Mouse (Mus musculus) hindbrain, embryonic 15.5 days (tissue): Measurements from ENCODE around the gene Ptpdc1. TPM values are rescaled to one million over a fixed set of nuclear protein-coding genes. Genes with fewer than 3 reads are reported as not detected.

Experiments used
- ATAC-seq: fragments of 200-750 bp; cut with Nextera tagmentation; 2 replicates; pipeline ENCODE4 v1.8.0; 2017; ENCODE audit warnings: low read depth, moderate number of reproducible peaks, moderate TSS enrichment; ENCODE audit not compliant: low FRiP score
- H3K27ac ChIP-seq: fragments of 300-500 bp; sonication (generic); replicated peaks from 2 replicates; pipeline ENCODE4 v1.5.1; 2015; ENCODE audit warnings: mild to moderate bottlenecking, inconsistent platforms
- H3K27me3 ChIP-seq: fragments of 300-500 bp; sonication (generic); 2 replicates; pipeline ENCODE4 v1.6.1; 2015; ENCODE audit warnings: control low read depth, inconsistent platforms
- H3K36me3 ChIP-seq: fragments of 300-500 bp; sonication (generic); 2 replicates; pipeline ENCODE4 v1.6.1; 2015; ENCODE audit warnings: control low read depth, inconsistent platforms
- H3K4me1 ChIP-seq: fragments of 300-500 bp; sonication (generic); replicated peaks from 2 replicates; pipeline ENCODE4 v1.6.1; 2015; ENCODE audit warnings: control low read depth, inconsistent platforms
- H3K4me2 ChIP-seq: fragments of 300-500 bp; sonication (generic); 2 replicates; pipeline ENCODE4 v1.6.1; 2015; ENCODE audit warnings: moderate library complexity, mild to moderate bottlenecking, inconsistent platforms
- H3K4me3 ChIP-seq: fragments of 300-500 bp; sonication (generic); 2 replicates; pipeline ENCODE4 v1.5.1; 2015; ENCODE audit warnings: mild to moderate bottlenecking, inconsistent platforms
- H3K9ac ChIP-seq: fragments of 300-500 bp; sonication (generic); 2 replicates; pipeline ENCODE4 v1.6.1; 2015; ENCODE audit warnings: inconsistent platforms
- H3K9me3 ChIP-seq: fragments of 300-500 bp; sonication (generic); 2 replicates; pipeline ENCODE4 v1.6.1; 2016; ENCODE audit warnings: control low read depth, inconsistent platforms
- WGBS: fragments of 180-500 bp; shearing (Covaris S2); methylation state at CpG from one replicate; pipeline ENCODE4 v1.1.7; 2015; 5-methylcytosine and 5-hydroxymethylcytosine counted together
- polyA plus RNA-seq: library from polyadenylated mRNA; unstranded; fragments of >200 nt; fragmentation: Nextera tagmentation; extraction: Ambion mirVana; gene quantifications from 2 replicates; pipeline ENCODE4 v1.2.1, GENCODE M21; 2015

Ptpdc1 gene
- polyA plus RNA-seq, 1 experiment from 2014 or later = 17.2 TPM

GRCm38 (mm10) chr13:48650615-48651014, 25.2 kb upstream of the Ptpdc1 start:
- WGBS = 3% methylated on average over 1 of the region's 1 CpGs
- Histone ChIP-seq H3K27ac (no peak overlapping the region), H3K9ac (no peak overlapping the region), H3K9me3 (no peaks in the 10 kb centered on the region), H3K27me3 (peaks cover 8% of the 10 kb centered on the region; the same call in 1 of the 2 replicates), H3K4me2 (no peak overlapping the region), H3K4me3 (no peak overlapping the region), H3K4me1 (0 out of 2 replicates have a peak, but pooled peaks cover 2% of the 10 kb centered on the region), H3K36me3 (no peaks in the 10 kb centered on the region)
- no peak for ATAC-seq

- 90% methylated on average over 4 of the region's 4 CpGs for WGBS
- Histone ChIP-seq H3K4me2 (no peak overlapping the region), H3K4me1 (no peaks in the 10 kb centered on the region), H3K9ac (no peak overlapping the region), H3K9me3 (no peaks in the 10 kb centered on the region), H3K27me3 (no peaks in the 10 kb centered on the region), H3K36me3 (no peaks in the 10 kb centered on the region), H3K4me3 (no peak overlapping the region), H3K27ac (no peak overlapping the region)
- ATAC-seq = no peak
Measured at GRCm38 (mm10) chr13:48646696-48647095, 21.2 kb upstream of the Ptpdc1 start.

- no peak overlapping the region for H3K4me2 ChIP-seq
- no peaks in the 10 kb centered on the region for H3K27me3 ChIP-seq
- ATAC-seq = no peak
- H3K27ac ChIP-seq = no peak overlapping the region
- no peak overlapping the region for H3K4me3 ChIP-seq
- H3K36me3 ChIP-seq = no peaks in the 10 kb centered on the region
- no peaks in the 10 kb centered on the region for H3K9me3 ChIP-seq
- no peaks in the 10 kb centered on the region for H3K4me1 ChIP-seq
- H3K9ac ChIP-seq = no peak overlapping the region
- WGBS = 80% methylated on average over 3 of the region's 3 CpGs
Measured at GRCm38 (mm10) chr13:48643991-48644390, 18.5 kb upstream of the Ptpdc1 start.

GRCm38 (mm10) chr13:48643072-48643471, 17.6 kb upstream of the Ptpdc1 start:
- Histone ChIP-seq H3K27me3 (no peaks in the 10 kb centered on the region), H3K9ac (no peak overlapping the region), H3K4me1 (no peaks in the 10 kb centered on the region), H3K27ac (no peak overlapping the region), H3K9me3 (no peaks in the 10 kb centered on the region), H3K4me3 (no peak overlapping the region), H3K4me2 (no peak overlapping the region), H3K36me3 (no peaks in the 10 kb centered on the region)
- WGBS = 83% methylated on average over 6 of the region's 6 CpGs
- ATAC-seq = no peak

GRCm38 (mm10) chr13:48639570-48639969, 14.1 kb upstream of the Ptpdc1 start:
- Histone ChIP-seq H3K27ac (no peak overlapping the region), H3K9me3 (no peaks in the 10 kb centered on the region), H3K36me3 (no peaks in the 10 kb centered on the region), H3K4me2 (no peak overlapping the region), H3K9ac (no peak overlapping the region), H3K4me1 (no peaks in the 10 kb centered on the region), H3K27me3 (no peaks in the 10 kb centered on the region), H3K4me3 (no peak overlapping the region)
- no peak for ATAC-seq

- Histone ChIP-seq H3K27ac (no peak overlapping the region), H3K4me3 (no peak overlapping the region), H3K27me3 (no peaks in the 10 kb centered on the region), H3K9ac (no peak overlapping the region), H3K4me1 (no peaks in the 10 kb centered on the region), H3K4me2 (no peak overlapping the region), H3K9me3 (no peaks in the 10 kb centered on the region), H3K36me3 (no peaks in the 10 kb centered on the region)
- no peak for ATAC-seq
- 45% methylated on average over 2 of the region's 2 CpGs for WGBS
Measured at GRCm38 (mm10) chr13:48637706-48638105, 12.2 kb upstream of the Ptpdc1 start.

- no peaks in the 10 kb centered on the region for H3K9me3 ChIP-seq
- H3K9ac ChIP-seq = no peak overlapping the region
- H3K4me2 ChIP-seq = no peak overlapping the region
- no peak overlapping the region for H3K27ac ChIP-seq
- no peak overlapping the region for H3K4me3 ChIP-seq
- no peaks in the 10 kb centered on the region for H3K36me3 ChIP-seq
- no peaks in the 10 kb centered on the region for H3K27me3 ChIP-seq
- no peak for ATAC-seq
- no peaks in the 10 kb centered on the region for H3K4me1 ChIP-seq
- WGBS = 72% methylated on average over 5 of the region's 5 CpGs
Measured at GRCm38 (mm10) chr13:48631691-48632090, 6.2 kb upstream of the Ptpdc1 start.

GRCm38 (mm10) chr13:48624968-48625398, 481 bp downstream of the Ptpdc1 start:
- peak overlapping the region; percentile 92 for H3K4me2 ChIP-seq
- no peaks in the 10 kb centered on the region for H3K9me3 ChIP-seq
- H3K4me1 ChIP-seq = peaks cover 9% of the 10 kb centered on the region
- H3K27ac ChIP-seq = peak overlapping the region; percentile 98
- 1% methylated on average over 26 of the region's 26 CpGs for WGBS
- H3K4me3 ChIP-seq = peak overlapping the region; percentile 98
- H3K36me3 ChIP-seq = no peaks in the 10 kb centered on the region
- ATAC-seq = peak; percentile 76; the same call in 1 of the 2 replicates
- H3K27me3 ChIP-seq = no peaks in the 10 kb centered on the region
- peak overlapping the region; percentile 97 for H3K9ac ChIP-seq

- WGBS = 86% methylated on average over 4 of the region's 4 CpGs
- Histone ChIP-seq H3K4me1 (no peaks in the 10 kb centered on the region), H3K9ac (no peak overlapping the region), H3K36me3 (peaks cover 3% of the 10 kb centered on the region; the same call in 1 of the 2 replicates), H3K27me3 (no peaks in the 10 kb centered on the region), H3K9me3 (no peaks in the 10 kb centered on the region), H3K4me3 (no peak overlapping the region), H3K27ac (no peak overlapping the region), H3K4me2 (no peak overlapping the region)
- no peak for ATAC-seq
Measured at GRCm38 (mm10) chr13:48618890-48619289, 6.6 kb downstream of the Ptpdc1 start.

GRCm38 (mm10) chr13:48617774-48618173, 7.7 kb downstream of the Ptpdc1 start:
- Histone ChIP-seq H3K9me3 (no peaks in the 10 kb centered on the region), H3K4me3 (no peak overlapping the region), H3K27ac (no peak overlapping the region), H3K27me3 (no peaks in the 10 kb centered on the region), H3K4me1 (no peaks in the 10 kb centered on the region), H3K9ac (no peak overlapping the region), H3K4me2 (no peak overlapping the region), H3K36me3 (peaks cover 3% of the 10 kb centered on the region; the same call in 1 of the 2 replicates)
- ATAC-seq = no peak

GRCm38 (mm10) chr13:48614525-48614924, 10.9 kb downstream of the Ptpdc1 start:
- no peak overlapping the region for H3K27ac ChIP-seq
- 86% methylated on average over 2 of the region's 2 CpGs for WGBS
- no peaks in the 10 kb centered on the region for H3K27me3 ChIP-seq
- H3K4me2 ChIP-seq = no peak overlapping the region
- no peak for ATAC-seq
- peaks cover 3% of the 10 kb centered on the region; the same call in 1 of the 2 replicates for H3K36me3 ChIP-seq
- H3K4me3 ChIP-seq = no peak overlapping the region
- no peaks in the 10 kb centered on the region for H3K4me1 ChIP-seq
- no peaks in the 10 kb centered on the region for H3K9me3 ChIP-seq
- H3K9ac ChIP-seq = no peak overlapping the region

GRCm38 (mm10) chr13:48609106-48609505, 16.4 kb downstream of the Ptpdc1 start:
- Histone ChIP-seq H3K36me3 (0 out of 2 replicates have a peak, but pooled peaks cover 5% of the 10 kb centered on the region), H3K4me1 (no peaks in the 10 kb centered on the region), H3K4me2 (no peak overlapping the region), H3K4me3 (no peak overlapping the region), H3K9ac (no peak overlapping the region), H3K27me3 (no peaks in the 10 kb centered on the region), H3K27ac (no peak overlapping the region), H3K9me3 (no peaks in the 10 kb centered on the region)
- ATAC-seq = no peak
- 76% methylated on average over 5 of the region's 5 CpGs for WGBS

GRCm38 (mm10) chr13:48604591-48604990, 20.9 kb downstream of the Ptpdc1 start:
- ATAC-seq = no peak
- Histone ChIP-seq H3K27ac (no peak overlapping the region), H3K36me3 (peaks cover 8% of the 10 kb centered on the region; the same call in 1 of the 2 replicates), H3K9ac (no peak overlapping the region), H3K27me3 (no peaks in the 10 kb centered on the region), H3K9me3 (no peaks in the 10 kb centered on the region), H3K4me3 (no peak overlapping the region), H3K4me1 (no peaks in the 10 kb centered on the region), H3K4me2 (no peak overlapping the region)
- 84% methylated on average over 5 of the region's 5 CpGs for WGBS
